Mouse (Mus musculus) myocyte (in vitro differentiated cells): ENCODE measurements at regions not wholly inside any gene's neighbourhood (a gene's known extent, or its start where the extent isn't known, plus 50 kb on each side); places are given as distances from the start of the nearest gene placed in this dataset.

ENCODE experiments used
- H3K27me3 ChIP-seq: one replicate; pipeline ENCODE4 v1.6.1; 2011; ENCODE audit not compliant: control insufficient read depth, insufficient read depth, insufficient read length
- H3K36me3 ChIP-seq: one replicate; pipeline ENCODE4 v1.6.1; 2011; ENCODE audit not compliant: control insufficient read depth, insufficient read depth
- H3K4me2 ChIP-seq: one replicate; pipeline ENCODE4 v1.6.1; 2011; ENCODE audit warnings: low read depth, control low read depth
- H3K4me3 ChIP-seq: one replicate; pipeline ENCODE4 v1.5.1; 2011; ENCODE audit warnings: mild to moderate bottlenecking, control low read depth, moderate library complexity
- H3K79me2 ChIP-seq: one replicate; pipeline ENCODE4 v1.6.1; 2011; ENCODE audit not compliant: control insufficient read depth, insufficient read depth
- H3ac ChIP-seq: one replicate; pipeline ENCODE4 v1.6.1; 2011; ENCODE audit not compliant: control insufficient read depth, insufficient read length
- CEBPB ChIP-seq: IDR thresholded peaks from 2 replicates; pipeline ENCODE4 v1.6.1; 2011; ENCODE audit warnings: mild to moderate bottlenecking, moderate library complexity; ENCODE audit not compliant: poor library complexity, insufficient read depth, severe bottlenecking
- E2F4 ChIP-seq: IDR thresholded peaks from one replicate; pipeline ENCODE4 v1.6.1; 2011; ENCODE audit warnings: mild to moderate bottlenecking, control low read depth, moderate library complexity; ENCODE audit not compliant: insufficient read depth
- MAX ChIP-seq: IDR thresholded peaks from one replicate; pipeline ENCODE4 v1.6.1; 2011; ENCODE audit warnings: low read depth, mild to moderate bottlenecking, control low read depth
- MYOD1 ChIP-seq, 3 experiments: IDR thresholded peaks; one replicate each; pipeline ENCODE4 v1.6.1; 2011; ENCODE audit warnings: control low read depth in 2 of 3, low read depth in 2 of 3, mild to moderate bottlenecking in 2 of 3, moderate library complexity in 1 of 3; ENCODE audit not compliant: insufficient read length in 2 of 3, control insufficient read depth in 1 of 3
- MYOG ChIP-seq, 3 experiments: IDR thresholded peaks; one replicate each; pipeline ENCODE4 v1.6.1; 2011; ENCODE audit warnings: control low read depth in 2 of 3, low read depth in 2 of 3, mild to moderate bottlenecking in 2 of 3; ENCODE audit not compliant: insufficient read length in 2 of 3, control insufficient read depth in 1 of 3, insufficient read depth in 1 of 3
- POLR2A ChIP-seq: IDR thresholded peaks from one replicate; pipeline ENCODE4 v1.6.1; 2011; ENCODE audit warnings: low read depth, mild to moderate bottlenecking, control low read depth, moderate library complexity; ENCODE audit not compliant: insufficient read length
- POLR2AphosphoS2 ChIP-seq: IDR thresholded peaks from one replicate; pipeline ENCODE4 v1.6.1; 2011; ENCODE audit warnings: low read depth, control low read depth; ENCODE audit not compliant: insufficient read length
- REST ChIP-seq: IDR thresholded peaks from one replicate; pipeline ENCODE4 v1.6.1; 2011; ENCODE audit warnings: mild to moderate bottlenecking, control low read depth, moderate library complexity; ENCODE audit not compliant: insufficient read depth, insufficient read length
- SRF ChIP-seq: IDR thresholded peaks from one replicate; pipeline ENCODE4 v1.6.1; 2011; ENCODE audit warnings: low read depth; ENCODE audit not compliant: control insufficient read depth, insufficient read length
- TCF12 ChIP-seq: IDR thresholded peaks from one replicate; pipeline ENCODE4 v1.6.1; 2011; ENCODE audit warnings: mild to moderate bottlenecking, control low read depth; ENCODE audit not compliant: poor library complexity, insufficient read depth, severe bottlenecking
- TCF3 ChIP-seq: IDR thresholded peaks from one replicate; pipeline ENCODE4 v1.6.1; 2011; ENCODE audit warnings: low read depth, control low read depth; ENCODE audit not compliant: insufficient read length
- USF1 ChIP-seq: IDR thresholded peaks from one replicate; pipeline ENCODE4 v1.6.1; 2011; ENCODE audit warnings: low read depth, mild to moderate bottlenecking, control low read depth, moderate library complexity

- TF ChIP-seq TCF12 (no peak), CEBPB (no peak), SRF (no peak)
- Histone ChIP-seq H3ac (no peak overlapping the region), H3K36me3 (no peaks in the 10 kb centered on the region), H3K27me3 (no peaks in the 10 kb centered on the region), H3K4me2 (no peak overlapping the region), H3K79me2 (no peaks in the 10 kb centered on the region), H3K4me3 (no peak overlapping the region)
Measured at GRCm38 (mm10) chr2:9595236-9595850, 285.7 kb upstream of the 4930412O13Rik start.

GRCm38 (mm10) chr2:9596135-9596534 is 284.9 kb upstream of the 4930412O13Rik start:
- Histone ChIP-seq H3K79me2 (no peaks in the 10 kb centered on the region), H3ac (no peak overlapping the region), H3K4me3 (no peak overlapping the region), H3K36me3 (no peaks in the 10 kb centered on the region), H3K4me2 (no peak overlapping the region), H3K27me3 (no peaks in the 10 kb centered on the region)
- TF ChIP-seq E2F4 = no peak
- TF ChIP-seq MYOG (IDR thresholded peaks at IDR 0.05; ENCODE audit: control insufficient read depth in 1 of 3, insufficient read depth in 1 of 3, insufficient read length in 2 of 3, low read depth in 2 of 3) = no peak
- TF ChIP-seq SRF = no peak
- no peak for TF ChIP-seq MAX
- no peak for TF ChIP-seq USF1
- TF ChIP-seq TCF3 = no peak
- TF ChIP-seq REST = no peak

GRCm38 (mm10) chr2:9604984-9605383 is 276.1 kb upstream of the 4930412O13Rik start:
- Histone ChIP-seq H3K4me3 (no peak overlapping the region), H3ac (no peak overlapping the region), H3K79me2 (no peaks in the 10 kb centered on the region), H3K27me3 (no peaks in the 10 kb centered on the region), H3K4me2 (no peak overlapping the region), H3K36me3 (no peaks in the 10 kb centered on the region)
- TF ChIP-seq USF1 (no peak), POLR2A (no peak), SRF (no peak), TCF12 (no peak), E2F4 (no peak), MYOD1 (IDR thresholded peaks at IDR 0.05; ENCODE audit: control insufficient read depth in 1 of 3, insufficient read length in 2 of 3, low read depth in 2 of 3) (no peak)

GRCm38 (mm10) chr2:9607547-9607946 is 273.5 kb upstream of the 4930412O13Rik start:
- TF ChIP-seq REST = no peak
- TF ChIP-seq SRF = no peak
- TF ChIP-seq CEBPB = no peak
- no peak for TF ChIP-seq TCF12
- Histone ChIP-seq H3K4me2 (no peak overlapping the region), H3K4me3 (no peak overlapping the region), H3ac (no peak overlapping the region), H3K36me3 (no peaks in the 10 kb centered on the region), H3K79me2 (no peaks in the 10 kb centered on the region), H3K27me3 (no peaks in the 10 kb centered on the region)

- Histone ChIP-seq H3K27me3 (no peaks in the 10 kb centered on the region), H3K4me2 (no peak overlapping the region), H3K4me3 (no peak overlapping the region), H3ac (no peak overlapping the region), H3K79me2 (no peaks in the 10 kb centered on the region), H3K36me3 (no peaks in the 10 kb centered on the region)
- TF ChIP-seq POLR2AphosphoS2 = no peak
- TF ChIP-seq MYOG (IDR thresholded peaks at IDR 0.05; ENCODE audit: control insufficient read depth in 1 of 3, insufficient read depth in 1 of 3, insufficient read length in 2 of 3, low read depth in 2 of 3) = no peak
- TF ChIP-seq E2F4 = no peak
- TF ChIP-seq REST = no peak
- no peak for TF ChIP-seq MYOD1 (IDR thresholded peaks at IDR 0.05; ENCODE audit: control insufficient read depth in 1 of 3, insufficient read length in 2 of 3, low read depth in 2 of 3)
Measured at GRCm38 (mm10) chr2:9614415-9614814, 266.6 kb upstream of the 4930412O13Rik start.

- H3ac ChIP-seq = no peak overlapping the region
- no peak overlapping the region for H3K4me3 ChIP-seq
- H3K79me2 ChIP-seq = no peaks in the 10 kb centered on the region
- no peaks in the 10 kb centered on the region for H3K36me3 ChIP-seq
- no peaks in the 10 kb centered on the region for H3K27me3 ChIP-seq
- H3K4me2 ChIP-seq = no peak overlapping the region
- TF ChIP-seq POLR2AphosphoS2 (no peak), MAX (no peak), E2F4 (no peak), CEBPB (no peak), TCF3 (no peak), MYOD1 (IDR thresholded peaks at IDR 0.05; ENCODE audit: control insufficient read depth in 1 of 3, insufficient read length in 2 of 3, low read depth in 2 of 3) (no peak), POLR2A (no peak), MYOG (IDR thresholded peaks at IDR 0.05; ENCODE audit: control insufficient read depth in 1 of 3, insufficient read depth in 1 of 3, insufficient read length in 2 of 3, low read depth in 2 of 3) (no peak)
Measured at GRCm38 (mm10) chr2:9616292-9616691, 264.8 kb upstream of the 4930412O13Rik start.
